Comparison of ENCODE assay signal across 8 mouse cellular contexts in genomic region chr1:124041559-124041958, GRCm38 (mm10). TPM values are rescaled to one million over a fixed set of nuclear protein-coding genes. Genes with fewer than 3 reads are reported as not detected.
DNase-seq lines count a peak whose midpoint lies in the region; ATAC-seq lines count a peak whose summit lies in the region.

No protein-coding gene starts in this region.

- H3K9me3 ChIP-seq in kidney, embryonic 16.5 days (ENCODE audit: low read length): no peaks in the 10 kb centered on the region
- H3K9me3 ChIP-seq in embryonic facial prominence, embryonic 11.5 days (replicated peaks; ENCODE audit: control insufficient read depth, low read length): no peaks in the 10 kb centered on the region

- peaks cover 11% of the 10 kb centered on the region for H3K4me1 ChIP-seq in kidney, embryonic 16.5 days (ENCODE audit: insufficient read depth, low read length)
- no peaks in the 10 kb centered on the region for H3K4me1 ChIP-seq in embryonic facial prominence, embryonic 11.5 days (ENCODE audit: control insufficient read depth, insufficient read depth, low read length)

- no peak for ATAC-seq in kidney, embryonic 16.5 days (ENCODE audit: low FRiP score, low TSS enrichment)
- no peak for ATAC-seq in embryonic facial prominence, embryonic 11.5 days (replicated peaks; ENCODE audit: insufficient number of reproducible peaks, low FRiP score, low TSS enrichment, low read depth)

- no peaks in the 10 kb centered on the region for H3K36me3 ChIP-seq in kidney, embryonic 16.5 days (ENCODE audit: insufficient read depth, low read length)
- no peaks in the 10 kb centered on the region for H3K36me3 ChIP-seq in embryonic facial prominence, embryonic 11.5 days (replicated peaks; ENCODE audit: control insufficient read depth, insufficient read depth, low read depth, low read length)

- peaks cover 35% of the 10 kb centered on the region for H3K27me3 ChIP-seq in kidney, embryonic 16.5 days (ENCODE audit: insufficient read depth, low read length)
- peaks cover 19% of the 10 kb centered on the region for H3K27me3 ChIP-seq in embryonic facial prominence, embryonic 11.5 days (ENCODE audit: control insufficient read depth, insufficient read depth, low read length)

- H3K27ac ChIP-seq in kidney, embryonic 16.5 days (ENCODE audit: low read length): no peak overlapping the region
- no peak overlapping the region for H3K27ac ChIP-seq in embryonic facial prominence, embryonic 11.5 days (replicated peaks; ENCODE audit: low read depth, low read length)

- DNase-seq in kidney, adult 9 months: peak; percentile 19
- DNase-seq in 3T3-L1 (ENCODE audit: low read depth, low spot score): peak; percentile 22
- peak; percentile 30 for DNase-seq in NIH3T3 (ENCODE audit: low read depth)
- peak; percentile 60 for DNase-seq in embryonic facial prominence, embryonic 11.5 days (ENCODE audit: low spot score)
- no peak for DNase-seq in spleen, postnatal 4 days (ENCODE audit: low spot score in 2 of 2)
- DNase-seq in urinary bladder, adult 18-20 months (ENCODE audit: low spot score in 2 of 2): no peak
- no peak for DNase-seq in heart, postnatal 4 days

- H3K9ac ChIP-seq in kidney, embryonic 16.5 days (replicated peaks; ENCODE audit: low read length): no peak overlapping the region
- H3K9ac ChIP-seq in embryonic facial prominence, embryonic 11.5 days (replicated peaks; ENCODE audit: low read length): no peak overlapping the region

- no peak overlapping the region for H3K4me3 ChIP-seq in kidney, embryonic 16.5 days (ENCODE audit: low read length)
- H3K4me3 ChIP-seq in embryonic facial prominence, embryonic 11.5 days (ENCODE audit: low read depth, low read length): no peak overlapping the region

- H3K4me2 ChIP-seq in kidney, embryonic 16.5 days (replicated peaks; ENCODE audit: low read depth, low read length): no peak overlapping the region
- H3K4me2 ChIP-seq in embryonic facial prominence, embryonic 11.5 days (ENCODE audit: low read depth, low read length): no peak overlapping the region

- 5% methylated on average over 3 of the region's 3 CpGs for WGBS in kidney, embryonic 16.5 days
- 5% methylated on average over 3 of the region's 3 CpGs for WGBS in embryonic facial prominence, embryonic 11.5 days

RNA-seq across cellular contexts. Expression of gene Dpp10, which starts 3.8 kb away (rescaled TPM):
- 0.58 and 0.94 TPM in 2 replicates for polyA plus RNA-seq in kidney, embryonic 16.5 days (2015; fragmentation: Nextera tagmentation; extraction: Ambion mirVana)
- 0.20 and 0.29 TPM in 2 replicates for polyA plus RNA-seq in embryonic facial prominence, embryonic 11.5 days (2014; fragmentation: Nextera tagmentation; extraction: Ambion mirVana)
- total RNA-seq in heart, postnatal 4 days (2021): under 1 TPM in 1 of 2 experiments, not detected in 1; 0.16 TPM

Comparison
In these comparisons a context has a peak if more than half of its experiments do, and no peak if none do; other contexts are left out.
1. DNase-seq: peak in kidney, adult 9 months (single experiment), 3T3-L1 (single experiment), NIH3T3 (single experiment) and embryonic facial prominence, embryonic 11.5 days (single experiment); none in spleen, postnatal 4 days (0 of 2), urinary bladder, adult 18-20 months (0 of 2) and heart, postnatal 4 days (single experiment).